Mouse (Mus musculus): ENCODE results near the gene Mak. TPM values are rescaled to one million over a fixed set of nuclear protein-coding genes. Genes with fewer than 3 reads are reported as not detected.

Gene Mak
- total RNA-seq, 1 experiment: 0.54 TPM

GRCm38 (mm10) chr13:40986081-40986480 is 93.4 kb downstream of the Mak start:
- in situ Hi-C loops (cut with MboI; ENCODE audit: low sequenced_read_pairs in 2 of 2, unreplicated experiment in 2 of 2): no loop called here
- H3K9ac ChIP-seq (ENCODE audit: insufficient read depth, low read depth, low read length, poor library complexity, severe bottlenecking): no peak overlapping the region
- H3K36me3 ChIP-seq (ENCODE audit: control insufficient read depth, insufficient read depth, low read length, poor library complexity, severe bottlenecking): no peaks in the 10 kb centered on the region
- no peak overlapping the region for H3K4me3 ChIP-seq (ENCODE audit: insufficient read depth in 1 of 2, low read depth in 1 of 2, low read length in 2 of 2, poor library complexity in 1 of 2, severe bottlenecking in 1 of 2)
- no peak for DNase-seq (ENCODE audit: low read depth, low spot score)
- no peak for TF ChIP-seq CHD2 (IDR thresholded peaks at IDR 0.05; ENCODE audit: low read depth, low read length)
- TF ChIP-seq HCFC1 (IDR thresholded peaks at IDR 0.05; ENCODE audit: borderline replicate concordance, insufficient read depth, low read length): no peak
- no peak for TF ChIP-seq MAFK (IDR thresholded peaks at IDR 0.05; ENCODE audit: insufficient read depth, low read depth, low read length)
- no peak for TF ChIP-seq ZNF384 (IDR thresholded peaks at IDR 0.05; ENCODE audit: low read depth, low read length)
- TF ChIP-seq ZC3H11A (IDR thresholded peaks at IDR 0.05; ENCODE audit: borderline replicate concordance, low read depth, low read length): no peak
- 0 out of 4 replicates have a peak, but pooled peaks cover 0 to 1% of the 10 kb centered on the region in 2 experiments for H3K4me1 ChIP-seq (ENCODE audit: control insufficient read depth in 2 of 2, insufficient read depth in 2 of 2, low read length in 2 of 2, poor library complexity in 1 of 2)
- no peaks in the 10 kb centered on the region for H3K9me3 ChIP-seq (ENCODE audit: control insufficient read depth, insufficient read depth, low read depth, low read length)
- H3K27ac ChIP-seq (ENCODE audit: insufficient read depth, low read depth, low read length, poor library complexity, severe bottlenecking): no peak overlapping the region

DNA sequence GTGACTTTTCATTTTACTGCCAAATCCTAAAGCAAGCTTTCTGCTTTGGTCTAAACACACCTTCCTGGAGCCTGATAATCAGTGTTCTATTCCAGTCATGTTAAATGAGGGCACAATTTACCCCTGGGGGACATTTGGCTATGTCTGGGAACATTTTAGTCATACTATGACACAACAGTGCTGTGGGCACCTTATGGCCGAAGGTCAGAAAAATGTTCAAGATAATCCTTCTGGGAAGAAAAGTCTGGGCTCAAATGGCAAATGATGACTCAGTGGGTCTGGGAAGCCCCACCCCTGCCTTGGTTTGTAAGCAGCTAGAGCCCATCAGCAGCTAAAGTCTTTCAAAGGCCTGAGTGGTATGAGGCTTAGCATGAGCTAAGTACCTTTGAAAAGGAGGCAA is 96.7 kb downstream of the Mak start:
- DNase-seq (ENCODE audit: low read depth, low spot score): no peak
- Histone ChIP-seq H3K36me3 (ENCODE audit: control insufficient read depth, insufficient read depth, low read length, poor library complexity, severe bottlenecking) (no peaks in the 10 kb centered on the region), H3K4me3 (ENCODE audit: insufficient read depth in 1 of 2, low read depth in 1 of 2, low read length in 2 of 2, poor library complexity in 1 of 2, severe bottlenecking in 1 of 2) (no peak overlapping the region), H3K27ac (ENCODE audit: insufficient read depth, low read depth, low read length, poor library complexity, severe bottlenecking) (no peak overlapping the region), H3K4me1 (ENCODE audit: control insufficient read depth in 2 of 2, insufficient read depth in 2 of 2, low read length in 2 of 2, poor library complexity in 1 of 2) (peaks cover 4 to 6% of the 10 kb centered on the region in 2 experiments; a peak in 3 of 4 replicates), H3K9ac (ENCODE audit: insufficient read depth, low read depth, low read length, poor library complexity, severe bottlenecking) (no peak overlapping the region), H3K9me3 (ENCODE audit: control insufficient read depth, insufficient read depth, low read depth, low read length) (no peaks in the 10 kb centered on the region)
- in situ Hi-C loops (cut with MboI; ENCODE audit: low sequenced_read_pairs in 2 of 2, unreplicated experiment in 2 of 2): no loop called here
- TF ChIP-seq ZNF384 (IDR thresholded peaks at IDR 0.05; ENCODE audit: low read depth, low read length) (no peak), MAFK (IDR thresholded peaks at IDR 0.05; ENCODE audit: insufficient read depth, low read depth, low read length) (no peak), ZC3H11A (IDR thresholded peaks at IDR 0.05; ENCODE audit: borderline replicate concordance, low read depth, low read length) (no peak), CHD2 (IDR thresholded peaks at IDR 0.05; ENCODE audit: low read depth, low read length) (no peak), HCFC1 (IDR thresholded peaks at IDR 0.05; ENCODE audit: borderline replicate concordance, insufficient read depth, low read length) (no peak)

GRCm38 (mm10) chr13:40979321-40979720 is 100.2 kb downstream of the Mak start:
- in situ Hi-C loops (cut with MboI; ENCODE audit: low sequenced_read_pairs in 2 of 2, unreplicated experiment in 2 of 2): no loop called here
- Histone ChIP-seq H3K9ac (ENCODE audit: insufficient read depth, low read depth, low read length, poor library complexity, severe bottlenecking) (no peak overlapping the region), H3K9me3 (ENCODE audit: control insufficient read depth, insufficient read depth, low read depth, low read length) (no peaks in the 10 kb centered on the region), H3K4me3 (ENCODE audit: insufficient read depth in 1 of 2, low read depth in 1 of 2, low read length in 2 of 2, poor library complexity in 1 of 2, severe bottlenecking in 1 of 2) (no peak overlapping the region), H3K4me1 (ENCODE audit: control insufficient read depth in 2 of 2, insufficient read depth in 2 of 2, low read length in 2 of 2, poor library complexity in 1 of 2) (peaks cover 5 to 6% of the 10 kb centered on the region in 2 experiments; a peak in 3 of 4 replicates), H3K36me3 (ENCODE audit: control insufficient read depth, insufficient read depth, low read length, poor library complexity, severe bottlenecking) (no peaks in the 10 kb centered on the region), H3K27ac (ENCODE audit: insufficient read depth, low read depth, low read length, poor library complexity, severe bottlenecking) (no peak overlapping the region)
- no peak for DNase-seq (ENCODE audit: low read depth, low spot score)
- no peak for TF ChIP-seq ZC3H11A (IDR thresholded peaks at IDR 0.05; ENCODE audit: borderline replicate concordance, low read depth, low read length)
- TF ChIP-seq CHD2 (IDR thresholded peaks at IDR 0.05; ENCODE audit: low read depth, low read length): no peak
- no peak for TF ChIP-seq ZNF384 (IDR thresholded peaks at IDR 0.05; ENCODE audit: low read depth, low read length)
- no peak for TF ChIP-seq HCFC1 (IDR thresholded peaks at IDR 0.05; ENCODE audit: borderline replicate concordance, insufficient read depth, low read length)
- TF ChIP-seq MAFK (IDR thresholded peaks at IDR 0.05; ENCODE audit: insufficient read depth, low read depth, low read length): no peak

DNA sequence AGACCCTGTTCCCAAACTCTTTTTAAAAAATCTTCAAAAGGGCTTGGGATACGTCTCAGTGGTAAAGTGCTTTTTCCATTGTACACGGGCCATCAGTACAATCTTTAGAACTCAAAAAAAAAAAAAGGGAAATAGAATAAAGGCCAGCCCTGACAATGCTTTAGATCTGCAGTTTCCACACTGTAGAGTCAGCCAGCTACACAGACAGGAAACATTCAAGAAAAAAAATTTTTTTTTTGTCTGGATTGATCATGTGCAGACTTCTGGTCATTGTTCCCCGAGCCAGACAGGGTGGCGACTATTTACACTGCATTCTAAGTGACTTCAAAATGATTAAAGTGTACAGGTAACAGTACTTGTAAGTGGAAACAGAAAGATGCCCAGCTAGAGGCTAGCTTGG is 100.9 kb downstream of the Mak start:
- Histone ChIP-seq H3K27ac (ENCODE audit: insufficient read depth, low read depth, low read length, poor library complexity, severe bottlenecking) (no peak overlapping the region), H3K4me1 (ENCODE audit: control insufficient read depth in 2 of 2, insufficient read depth in 2 of 2, low read length in 2 of 2, poor library complexity in 1 of 2) (peaks cover 5 to 6% of the 10 kb centered on the region in 2 experiments; a peak in 3 of 4 replicates), H3K9me3 (ENCODE audit: control insufficient read depth, insufficient read depth, low read depth, low read length) (no peaks in the 10 kb centered on the region), H3K9ac (ENCODE audit: insufficient read depth, low read depth, low read length, poor library complexity, severe bottlenecking) (no peak overlapping the region), H3K4me3 (ENCODE audit: insufficient read depth in 1 of 2, low read depth in 1 of 2, low read length in 2 of 2, poor library complexity in 1 of 2, severe bottlenecking in 1 of 2) (no peak overlapping the region), H3K36me3 (ENCODE audit: control insufficient read depth, insufficient read depth, low read length, poor library complexity, severe bottlenecking) (no peaks in the 10 kb centered on the region)
- TF ChIP-seq HCFC1 (IDR thresholded peaks at IDR 0.05; ENCODE audit: borderline replicate concordance, insufficient read depth, low read length) (no peak), ZNF384 (IDR thresholded peaks at IDR 0.05; ENCODE audit: low read depth, low read length) (no peak), CHD2 (IDR thresholded peaks at IDR 0.05; ENCODE audit: low read depth, low read length) (no peak), MAFK (IDR thresholded peaks at IDR 0.05; ENCODE audit: insufficient read depth, low read depth, low read length) (no peak), ZC3H11A (IDR thresholded peaks at IDR 0.05; ENCODE audit: borderline replicate concordance, low read depth, low read length) (no peak)
- in situ Hi-C loops (cut with MboI; ENCODE audit: low sequenced_read_pairs in 2 of 2, unreplicated experiment in 2 of 2): no loop called here
- no peak for DNase-seq (ENCODE audit: low read depth, low spot score)

- no peaks in the 10 kb centered on the region for H3K9me3 ChIP-seq (ENCODE audit: control insufficient read depth, insufficient read depth, low read depth, low read length)
- DNase-seq (ENCODE audit: low read depth, low spot score): peak; percentile 86
- no peak overlapping the region for H3K9ac ChIP-seq (ENCODE audit: insufficient read depth, low read depth, low read length, poor library complexity, severe bottlenecking)
- TF ChIP-seq ZNF384 (IDR thresholded peaks at IDR 0.05; ENCODE audit: low read depth, low read length): no peak
- TF ChIP-seq HCFC1 (IDR thresholded peaks at IDR 0.05; ENCODE audit: borderline replicate concordance, insufficient read depth, low read length): no peak
- TF ChIP-seq ZC3H11A (IDR thresholded peaks at IDR 0.05; ENCODE audit: borderline replicate concordance, low read depth, low read length): peak; percentile 75; the same call in 1 of the 2 replicates
- TF ChIP-seq MAFK (IDR thresholded peaks at IDR 0.05; ENCODE audit: insufficient read depth, low read depth, low read length): 0 out of 2 replicates have a peak, but pooled peaks have one; percentile 14
- in situ Hi-C loops (cut with MboI; ENCODE audit: low sequenced_read_pairs in 2 of 2, unreplicated experiment in 2 of 2): no loop called here
- no peaks in the 10 kb centered on the region for H3K36me3 ChIP-seq (ENCODE audit: control insufficient read depth, insufficient read depth, low read length, poor library complexity, severe bottlenecking)
- no peak overlapping the region for H3K4me3 ChIP-seq (ENCODE audit: insufficient read depth in 1 of 2, low read depth in 1 of 2, low read length in 2 of 2, poor library complexity in 1 of 2, severe bottlenecking in 1 of 2)
- peaks cover 5 to 9% of the 10 kb centered on the region in 2 experiments; a peak in 3 of 4 replicates for H3K4me1 ChIP-seq (ENCODE audit: control insufficient read depth in 2 of 2, insufficient read depth in 2 of 2, low read length in 2 of 2, poor library complexity in 1 of 2)
- no peak overlapping the region for H3K27ac ChIP-seq (ENCODE audit: insufficient read depth, low read depth, low read length, poor library complexity, severe bottlenecking)
Observed at GRCm38 (mm10) chr13:40977609-40978008, 101.9 kb downstream of the Mak start.

Measured in ES-E14 (cell line).